Mouse (Mus musculus) myocyte (in vitro differentiated cells): ENCODE results near the gene Kri1. TPM values are rescaled to one million over a fixed set of nuclear protein-coding genes. Genes with fewer than 3 reads are reported as not detected.

Experiments
- H3K27me3 ChIP-seq: one replicate; pipeline ENCODE4 v1.6.1; 2011; ENCODE audit not compliant: control insufficient read depth, insufficient read depth, insufficient read length
- H3K36me3 ChIP-seq: one replicate; pipeline ENCODE4 v1.6.1; 2011; ENCODE audit not compliant: control insufficient read depth, insufficient read depth
- H3K4me2 ChIP-seq: one replicate; pipeline ENCODE4 v1.6.1; 2011; ENCODE audit warnings: low read depth, control low read depth
- H3K4me3 ChIP-seq: one replicate; pipeline ENCODE4 v1.5.1; 2011; ENCODE audit warnings: mild to moderate bottlenecking, control low read depth, moderate library complexity
- H3K79me2 ChIP-seq: one replicate; pipeline ENCODE4 v1.6.1; 2011; ENCODE audit not compliant: control insufficient read depth, insufficient read depth
- H3ac ChIP-seq: one replicate; pipeline ENCODE4 v1.6.1; 2011; ENCODE audit not compliant: control insufficient read depth, insufficient read length
- CEBPB ChIP-seq: IDR thresholded peaks from 2 replicates; pipeline ENCODE4 v1.6.1; 2011; ENCODE audit warnings: mild to moderate bottlenecking, moderate library complexity; ENCODE audit not compliant: poor library complexity, insufficient read depth, severe bottlenecking
- E2F4 ChIP-seq: IDR thresholded peaks from one replicate; pipeline ENCODE4 v1.6.1; 2011; ENCODE audit warnings: mild to moderate bottlenecking, control low read depth, moderate library complexity; ENCODE audit not compliant: insufficient read depth
- MAX ChIP-seq: IDR thresholded peaks from one replicate; pipeline ENCODE4 v1.6.1; 2011; ENCODE audit warnings: low read depth, mild to moderate bottlenecking, control low read depth
- MYOD1 ChIP-seq, 3 experiments: IDR thresholded peaks; one replicate each; pipeline ENCODE4 v1.6.1; 2011; ENCODE audit warnings: control low read depth in 2 of 3, low read depth in 2 of 3, mild to moderate bottlenecking in 2 of 3, moderate library complexity in 1 of 3; ENCODE audit not compliant: insufficient read length in 2 of 3, control insufficient read depth in 1 of 3
- MYOG ChIP-seq, 3 experiments: IDR thresholded peaks; one replicate each; pipeline ENCODE4 v1.6.1; 2011; ENCODE audit warnings: control low read depth in 2 of 3, low read depth in 2 of 3, mild to moderate bottlenecking in 2 of 3; ENCODE audit not compliant: insufficient read length in 2 of 3, control insufficient read depth in 1 of 3, insufficient read depth in 1 of 3
- POLR2A ChIP-seq: IDR thresholded peaks from one replicate; pipeline ENCODE4 v1.6.1; 2011; ENCODE audit warnings: low read depth, mild to moderate bottlenecking, control low read depth, moderate library complexity; ENCODE audit not compliant: insufficient read length
- POLR2AphosphoS2 ChIP-seq: IDR thresholded peaks from one replicate; pipeline ENCODE4 v1.6.1; 2011; ENCODE audit warnings: low read depth, control low read depth; ENCODE audit not compliant: insufficient read length
- REST ChIP-seq: IDR thresholded peaks from one replicate; pipeline ENCODE4 v1.6.1; 2011; ENCODE audit warnings: mild to moderate bottlenecking, control low read depth, moderate library complexity; ENCODE audit not compliant: insufficient read depth, insufficient read length
- SRF ChIP-seq: IDR thresholded peaks from one replicate; pipeline ENCODE4 v1.6.1; 2011; ENCODE audit warnings: low read depth; ENCODE audit not compliant: control insufficient read depth, insufficient read length
- TCF12 ChIP-seq: IDR thresholded peaks from one replicate; pipeline ENCODE4 v1.6.1; 2011; ENCODE audit warnings: mild to moderate bottlenecking, control low read depth; ENCODE audit not compliant: poor library complexity, insufficient read depth, severe bottlenecking
- TCF3 ChIP-seq: IDR thresholded peaks from one replicate; pipeline ENCODE4 v1.6.1; 2011; ENCODE audit warnings: low read depth, control low read depth; ENCODE audit not compliant: insufficient read length
- USF1 ChIP-seq: IDR thresholded peaks from one replicate; pipeline ENCODE4 v1.6.1; 2011; ENCODE audit warnings: low read depth, mild to moderate bottlenecking, control low read depth, moderate library complexity
- polyA plus RNA-seq: library from polyadenylated mRNA; unstranded; fragments of >200 nt; fragmentation: generic; extraction: Trizol; gene quantifications from one replicate; pipeline ENCODE4 v1.2.1, GENCODE M21; 2012; ENCODE audit warnings: missing spikeins

The Kri1 gene
- polyA plus RNA-seq, 1 experiment = 31.4 TPM

DNA sequence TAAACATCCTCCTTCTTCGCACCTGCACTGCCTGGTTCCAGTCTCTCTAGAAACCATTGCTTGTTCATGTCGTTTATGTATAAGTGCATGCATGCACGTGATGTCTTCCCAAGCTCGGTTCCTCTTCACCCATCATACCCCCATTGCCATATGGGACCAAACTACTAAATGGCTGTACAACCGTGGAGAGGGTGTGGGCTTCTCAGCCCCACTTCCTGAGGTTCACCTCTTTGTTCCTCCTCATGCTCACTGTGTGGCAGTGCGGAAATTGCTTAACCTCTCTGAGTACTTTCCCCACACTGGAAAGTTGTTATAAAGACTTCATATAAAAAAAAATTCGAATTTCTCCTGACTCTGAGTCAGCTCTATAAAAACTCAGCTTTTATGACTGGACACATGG lies 28.9 kb upstream of the Kri1 start:
- no peak overlapping the region for H3K4me2 ChIP-seq
- TF ChIP-seq USF1 = no peak
- TF ChIP-seq POLR2A = no peak
- TF ChIP-seq REST = no peak
- no peak for TF ChIP-seq TCF12
- TF ChIP-seq TCF3 = no peak
- TF ChIP-seq MAX = no peak
- no peak for TF ChIP-seq MYOG (IDR thresholded peaks at IDR 0.05; ENCODE audit: control insufficient read depth in 1 of 3, insufficient read depth in 1 of 3, insufficient read length in 2 of 3, low read depth in 2 of 3)
- TF ChIP-seq SRF = no peak
- TF ChIP-seq E2F4 = no peak
- TF ChIP-seq CEBPB = no peak
- TF ChIP-seq MYOD1 (IDR thresholded peaks at IDR 0.05; ENCODE audit: control insufficient read depth in 1 of 3, insufficient read length in 2 of 3, low read depth in 2 of 3) = no peak
- TF ChIP-seq POLR2AphosphoS2 = no peak
- H3K79me2 ChIP-seq = peaks cover 11% of the 10 kb centered on the region
- no peaks in the 10 kb centered on the region for H3K36me3 ChIP-seq
- no peak overlapping the region for H3K4me3 ChIP-seq
- no peaks in the 10 kb centered on the region for H3K27me3 ChIP-seq
- H3ac ChIP-seq = no peak overlapping the region

DNA sequence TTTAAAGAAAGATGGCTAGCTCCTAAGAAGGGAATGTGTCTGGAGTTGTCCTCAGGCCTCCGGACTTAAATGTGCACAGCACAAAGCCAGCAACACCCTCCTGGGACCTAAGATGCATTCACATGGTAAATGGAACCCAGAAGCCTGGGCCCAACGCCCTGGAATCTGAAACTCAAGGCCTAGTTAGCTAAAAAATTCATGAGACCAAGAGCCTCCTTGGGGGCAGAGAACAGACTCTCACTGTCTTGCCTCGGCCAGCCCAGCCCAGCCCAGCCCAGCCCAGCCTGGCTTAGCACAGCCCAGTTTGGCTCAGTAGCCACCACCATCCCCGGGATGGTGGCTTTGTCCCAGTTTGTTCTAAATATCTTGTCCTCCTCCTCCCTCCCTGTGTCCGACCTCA lies 27.7 kb upstream of the Kri1 start:
- TF ChIP-seq MAX (no peak), REST (no peak), MYOG (IDR thresholded peaks at IDR 0.05; ENCODE audit: control insufficient read depth in 1 of 3, insufficient read depth in 1 of 3, insufficient read length in 2 of 3, low read depth in 2 of 3) (no peak), E2F4 (no peak), TCF12 (no peak), CEBPB (no peak), SRF (no peak), MYOD1 (IDR thresholded peaks at IDR 0.05; ENCODE audit: control insufficient read depth in 1 of 3, insufficient read length in 2 of 3, low read depth in 2 of 3) (no peak), TCF3 (no peak), USF1 (no peak), POLR2AphosphoS2 (no peak), POLR2A (no peak)
- no peaks in the 10 kb centered on the region for H3K27me3 ChIP-seq
- H3K36me3 ChIP-seq = no peaks in the 10 kb centered on the region
- H3K4me2 ChIP-seq = no peak overlapping the region
- H3K79me2 ChIP-seq = no peaks in the 10 kb centered on the region
- no peak overlapping the region for H3K4me3 ChIP-seq
- H3ac ChIP-seq = no peak overlapping the region

DNA sequence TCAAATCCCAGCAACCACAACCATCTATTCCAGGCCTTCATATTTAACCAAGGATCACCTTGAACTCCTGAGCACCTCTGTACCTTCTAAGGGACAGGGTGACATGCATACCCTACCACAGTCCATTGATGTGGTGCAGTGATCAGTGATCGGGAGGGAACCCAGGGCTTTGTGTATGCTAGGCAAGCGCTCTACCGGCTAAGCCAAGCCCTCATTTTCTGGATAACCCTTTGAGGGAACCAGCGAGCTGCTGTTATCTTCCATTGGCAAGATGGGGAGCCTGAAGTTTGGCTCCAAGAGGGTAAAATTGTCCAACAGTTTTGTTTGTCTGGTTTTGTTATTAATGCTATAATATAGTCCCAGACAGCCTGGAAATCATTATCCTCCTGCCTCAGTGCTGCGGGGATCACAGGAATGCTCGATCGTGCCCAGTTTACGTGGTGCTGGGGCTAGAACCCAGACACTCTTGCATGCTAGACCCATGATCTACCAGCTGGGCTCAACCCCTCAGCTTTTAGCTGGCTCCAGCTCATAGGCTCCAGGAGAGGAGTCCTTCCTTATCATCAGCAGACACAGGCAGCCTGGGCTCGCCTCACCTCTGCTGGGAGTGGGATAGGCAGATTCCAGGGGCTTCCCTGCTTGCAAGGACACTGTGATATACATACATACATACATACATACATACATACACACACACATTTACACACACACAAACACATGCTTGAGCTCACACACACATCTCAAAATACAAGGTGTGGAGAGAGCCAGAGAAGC lies 26.8 kb upstream of the Kri1 start:
- Histone ChIP-seq H3K79me2 (no peaks in the 10 kb centered on the region), H3K27me3 (no peaks in the 10 kb centered on the region), H3K36me3 (no peaks in the 10 kb centered on the region), H3K4me2 (no peak overlapping the region), H3K4me3 (no peak overlapping the region), H3ac (no peak overlapping the region)
- TF ChIP-seq MYOG (IDR thresholded peaks at IDR 0.05; ENCODE audit: control insufficient read depth in 1 of 3, insufficient read depth in 1 of 3, insufficient read length in 2 of 3, low read depth in 2 of 3) (no peak), TCF3 (no peak), MYOD1 (IDR thresholded peaks at IDR 0.05; ENCODE audit: control insufficient read depth in 1 of 3, insufficient read length in 2 of 3, low read depth in 2 of 3) (no peak), E2F4 (no peak), USF1 (no peak), CEBPB (no peak), POLR2AphosphoS2 (no peak), POLR2A (no peak), TCF12 (no peak), MAX (no peak), SRF (no peak), REST (no peak)

- TF ChIP-seq MAX (no peak), TCF12 (no peak), USF1 (no peak), POLR2A (no peak), SRF (no peak), TCF3 (no peak), MYOG (IDR thresholded peaks at IDR 0.05; ENCODE audit: control insufficient read depth in 1 of 3, insufficient read depth in 1 of 3, insufficient read length in 2 of 3, low read depth in 2 of 3) (no peak), MYOD1 (IDR thresholded peaks at IDR 0.05; ENCODE audit: control insufficient read depth in 1 of 3, insufficient read length in 2 of 3, low read depth in 2 of 3) (no peak), POLR2AphosphoS2 (no peak), CEBPB (no peak), E2F4 (no peak), REST (no peak)
- Histone ChIP-seq H3K36me3 (no peaks in the 10 kb centered on the region), H3K79me2 (no peaks in the 10 kb centered on the region), H3K4me2 (no peak overlapping the region), H3K4me3 (no peak overlapping the region), H3ac (no peak overlapping the region), H3K27me3 (no peaks in the 10 kb centered on the region)
Measured at GRCm38 (mm10) chr9:21313394-21313793, 25.6 kb upstream of the Kri1 start.
